Mouse (Mus musculus) olfactory bulb, adult 2 months (tissue): ENCODE measurements at regions not wholly inside any gene's neighbourhood (a gene's known extent, or its start where the extent isn't known, plus 50 kb on each side); places are given as distances from the start of the nearest gene placed in this dataset.

ENCODE experiments used
- CTCF ChIP-seq: fragments of 200-500 bp; IDR thresholded peaks from 2 replicates; pipeline ENCODE4 v1.5.1; 2012; ENCODE audit warnings: low read depth, mild to moderate bottlenecking, low read length, moderate library complexity; ENCODE audit not compliant: insufficient read depth
- POLR2A ChIP-seq: fragments of 200-500 bp; IDR thresholded peaks from 2 replicates; pipeline ENCODE4 v1.6.1; 2012; ENCODE audit warnings: mild to moderate bottlenecking, low read depth, low read length, moderate library complexity; ENCODE audit not compliant: insufficient read depth

GRCm38 (mm10) chr17:66266803-66267202, 143.5 kb downstream of the Ddx11 start:
- TF ChIP-seq POLR2A (no peak), CTCF (no peak)
